Mouse (Mus musculus): ENCODE results near the gene Cfap157.
A peak's percentile ranks its signal among the peaks of the same experiment; 100 is the strongest.

The Cfap157 gene

GRCm38 (mm10) chr2:32750887-32751664 lies 33.2 kb downstream of the Cfap157 start:
- no peak for DNase-seq (ENCODE audit: low read depth, low spot score)

GRCm38 (mm10) chr2:32750199-32750598 lies 34.0 kb downstream of the Cfap157 start:
- DNase-seq (ENCODE audit: low read depth, low spot score), result peak; percentile 34

- DNase-seq (ENCODE audit: low read depth, low spot score), result no peak
Measured at GRCm38 (mm10) chr2:32749082-32749481, 35.1 kb downstream of the Cfap157 start.

GRCm38 (mm10) chr2:32744272-32744982 lies 39.8 kb downstream of the Cfap157 start:
- no peak for DNase-seq (ENCODE audit: low read depth, low spot score)

GRCm38 (mm10) chr2:32742173-32742531 lies 42.1 kb downstream of the Cfap157 start:
- no peak for DNase-seq (ENCODE audit: low read depth, low spot score)

GRCm38 (mm10) chr2:32741273-32742172 lies 42.7 kb downstream of the Cfap157 start:
- no peak for DNase-seq (ENCODE audit: low read depth, low spot score)

GRCm38 (mm10) chr2:32740916-32741272 lies 43.3 kb downstream of the Cfap157 start, which contains the start of gene 6330409D20Rik:
Gene 6330409D20Rik, minus strand, starts transcription at chr2:32741016.
- no peak for DNase-seq (ENCODE audit: low read depth, low spot score)

GRCm38 (mm10) chr2:32739311-32739710 lies 44.9 kb downstream of the Cfap157 start:
- no peak for DNase-seq (ENCODE audit: low read depth, low spot score)

- no peak for DNase-seq (ENCODE audit: low read depth, low spot score)
Measured at GRCm38 (mm10) chr2:32737008-32737407, 47.2 kb downstream of the Cfap157 start.

- DNase-seq (ENCODE audit: low read depth, low spot score), result no peak
Measured at GRCm38 (mm10) chr2:32736306-32736829, 47.9 kb downstream of the Cfap157 start.

GRCm38 (mm10) chr2:32734933-32735332 lies 49.3 kb downstream of the Cfap157 start:
- DNase-seq (ENCODE audit: low read depth, low spot score), result no peak

- no peak for DNase-seq (ENCODE audit: low read depth, low spot score)
Measured at GRCm38 (mm10) chr2:32734480-32734879, 49.7 kb downstream of the Cfap157 start.

GRCm38 (mm10) chr2:32732695-32733094 lies 51.5 kb downstream of the Cfap157 start:
- DNase-seq (ENCODE audit: low read depth, low spot score), result no peak

- no peak for DNase-seq (ENCODE audit: low read depth, low spot score)
Measured at GRCm38 (mm10) chr2:32731911-32732310, 52.3 kb downstream of the Cfap157 start.

GRCm38 (mm10) chr2:32730854-32731253 lies 53.4 kb downstream of the Cfap157 start:
- DNase-seq (ENCODE audit: low read depth, low spot score), result no peak

- no peak for DNase-seq (ENCODE audit: low read depth, low spot score)
Measured at GRCm38 (mm10) chr2:32729547-32729946, 54.7 kb downstream of the Cfap157 start.

GRCm38 (mm10) chr2:32728463-32728862 lies 55.8 kb downstream of the Cfap157 start:
- no peak for DNase-seq (ENCODE audit: low read depth, low spot score)

GRCm38 (mm10) chr2:32727435-32727834 lies 56.8 kb downstream of the Cfap157 start:
- DNase-seq (ENCODE audit: low read depth, low spot score), result peak; percentile 93
